Mouse (Mus musculus) olfactory bulb, adult 2 months (tissue): Measurements from ENCODE around the gene Rere.

ENCODE experiments used
- CTCF ChIP-seq: fragments of 200-500 bp; IDR thresholded peaks from 2 replicates; pipeline ENCODE4 v1.5.1; 2012; ENCODE audit warnings: low read depth, mild to moderate bottlenecking, low read length, moderate library complexity; ENCODE audit not compliant: insufficient read depth
- POLR2A ChIP-seq: fragments of 200-500 bp; IDR thresholded peaks from 2 replicates; pipeline ENCODE4 v1.6.1; 2012; ENCODE audit warnings: mild to moderate bottlenecking, low read depth, low read length, moderate library complexity; ENCODE audit not compliant: insufficient read depth

- TF ChIP-seq CTCF (no peak), POLR2A (no peak)
These were observed 1.4 kb upstream of the Rere start for GRCm38 (mm10) chr4:150280002-150280401.
